Mouse (Mus musculus) C2C12 (cell line): ENCODE measurements at regions not wholly inside any gene's neighbourhood (a gene's known extent, or its start where the extent isn't known, plus 50 kb on each side); places are given as distances from the start of the nearest gene placed in this dataset.
"Not testable (repeated sequence)": the region's sequence is repeated elsewhere in the genome, so short reads cannot be mapped to it uniquely, and the experiment has no call there.

ENCODE experiments used
- CTCF ChIP-seq: IDR thresholded peaks from one replicate; pipeline ENCODE4 v1.5.1; 2011; ENCODE audit not compliant: control insufficient read depth, insufficient read depth, insufficient read length
- MAX ChIP-seq: IDR thresholded peaks from one replicate; pipeline ENCODE4 v1.6.1; 2011; ENCODE audit warnings: mild to moderate bottlenecking, control low read depth
- MYOD1 ChIP-seq: IDR thresholded peaks from one replicate; pipeline ENCODE4 v1.6.1; 2011; ENCODE audit warnings: low read depth; ENCODE audit not compliant: control insufficient read depth, insufficient read length

GRCm38 (mm10) chr11:22591050-22591449 is 79.2 kb downstream of the Tmem17 start:
- not testable (repeated sequence) for TF ChIP-seq CTCF, MAX, MYOD1
